Mouse (Mus musculus) neural tube, embryonic 13.5 days (tissue): ENCODE measurements at regions not wholly inside any gene's neighbourhood (a gene's known extent, or its start where the extent isn't known, plus 50 kb on each side); places are given as distances from the start of the nearest gene placed in this dataset.

Source experiments
- ATAC-seq: fragments of 200-750 bp; cut with Nextera tagmentation; 2 replicates; pipeline ENCODE4 v1.8.0; 2017; ENCODE audit warnings: low read depth, mild to moderate bottlenecking, moderate TSS enrichment, moderate library complexity
- H3K27ac ChIP-seq: fragments of 300-500 bp; sonication (generic); replicated peaks from 2 replicates; pipeline ENCODE4 v1.5.1; 2015; ENCODE audit warnings: moderate library complexity, mild to moderate bottlenecking, inconsistent platforms
- H3K27me3 ChIP-seq: fragments of 300-500 bp; sonication (generic); 2 replicates; pipeline ENCODE4 v1.6.1; 2015; ENCODE audit warnings: mild to moderate bottlenecking, inconsistent platforms
- H3K36me3 ChIP-seq: fragments of 300-500 bp; sonication (generic); 2 replicates; pipeline ENCODE4 v1.6.1; 2015; ENCODE audit warnings: mild to moderate bottlenecking, inconsistent platforms
- H3K4me1 ChIP-seq: fragments of 300-500 bp; sonication (generic); replicated peaks from 2 replicates; pipeline ENCODE4 v1.6.1; 2015; ENCODE audit warnings: inconsistent platforms
- H3K4me2 ChIP-seq: fragments of 300-500 bp; sonication (generic); 2 replicates; pipeline ENCODE4 v1.6.1; 2015; ENCODE audit warnings: inconsistent platforms, mild to moderate bottlenecking, moderate library complexity
- H3K4me3 ChIP-seq: fragments of 300-500 bp; sonication (generic); 2 replicates; pipeline ENCODE4 v1.5.1; 2015; ENCODE audit warnings: mild to moderate bottlenecking, inconsistent platforms
- H3K9ac ChIP-seq: fragments of 300-500 bp; sonication (generic); 2 replicates; pipeline ENCODE4 v1.6.1; 2015; ENCODE audit warnings: moderate library complexity, mild to moderate bottlenecking, inconsistent platforms
- H3K9me3 ChIP-seq: fragments of 300-500 bp; sonication (generic); 2 replicates; pipeline ENCODE4 v1.6.1; 2016; ENCODE audit warnings: inconsistent platforms
- WGBS: fragments of 180-500 bp; shearing (Covaris S2); methylation state at CpG from one replicate; pipeline ENCODE4 v1.1.7; 2015; 5-methylcytosine and 5-hydroxymethylcytosine counted together

DNA sequence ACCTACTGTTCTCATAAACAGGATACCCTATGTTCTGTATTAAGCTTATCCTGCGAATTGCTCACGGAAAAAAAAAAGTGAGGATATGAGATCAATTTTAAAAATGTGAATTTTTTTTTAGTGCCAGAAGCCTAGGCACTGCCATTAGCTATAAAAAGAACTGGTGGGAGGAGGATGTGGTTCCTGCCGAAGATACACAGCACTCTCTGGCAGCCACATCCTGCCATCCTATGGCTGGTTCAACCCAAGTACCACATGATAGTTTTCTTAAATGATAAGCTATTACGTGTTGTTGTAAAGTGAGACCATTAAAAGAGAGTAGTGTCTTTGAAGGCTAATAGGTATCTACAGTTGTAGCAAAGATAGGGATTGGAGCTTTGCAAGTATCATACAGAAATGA is 58.2 kb upstream of the Ppp3ca start:
- Histone ChIP-seq H3K9ac (no peak overlapping the region), H3K9me3 (no peaks in the 10 kb centered on the region), H3K27ac (no peak overlapping the region), H3K4me1 (peaks cover 14% of the 10 kb centered on the region), H3K4me2 (no peak overlapping the region), H3K27me3 (no peaks in the 10 kb centered on the region), H3K36me3 (no peaks in the 10 kb centered on the region), H3K4me3 (no peak overlapping the region)
- 90% methylated on average over 4 of the region's 4 CpGs for WGBS
- no peak for ATAC-seq

DNA sequence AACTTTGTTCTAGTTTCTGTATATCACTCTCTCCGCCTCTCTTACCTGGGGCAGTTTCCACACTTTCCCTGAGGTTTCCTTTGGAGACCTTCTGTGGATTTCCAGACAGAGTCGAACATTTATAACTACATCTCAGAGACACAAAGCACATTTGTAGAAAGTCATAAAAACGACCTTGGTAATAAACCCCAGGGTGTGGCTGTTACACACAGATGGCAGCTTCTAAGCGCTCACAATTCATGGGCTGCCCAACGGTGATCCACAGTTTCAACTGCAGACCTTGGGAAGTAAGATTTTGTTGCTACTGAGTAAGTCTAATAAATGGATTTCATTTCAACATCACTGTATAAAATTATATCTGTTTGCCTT is 59.4 kb upstream of the Ppp3ca start:
- peaks cover 14% of the 10 kb centered on the region for H3K4me1 ChIP-seq
- H3K27me3 ChIP-seq, result no peaks in the 10 kb centered on the region
- 32% methylated on average over 5 of the region's 5 CpGs for WGBS
- H3K27ac ChIP-seq, result peak overlapping the region; percentile 38; the same call in 1 of the 2 replicates
- H3K36me3 ChIP-seq, result no peaks in the 10 kb centered on the region
- no peak overlapping the region for H3K4me3 ChIP-seq
- no peak for ATAC-seq
- no peak overlapping the region for H3K4me2 ChIP-seq
- H3K9ac ChIP-seq, result no peak overlapping the region
- no peaks in the 10 kb centered on the region for H3K9me3 ChIP-seq

DNA sequence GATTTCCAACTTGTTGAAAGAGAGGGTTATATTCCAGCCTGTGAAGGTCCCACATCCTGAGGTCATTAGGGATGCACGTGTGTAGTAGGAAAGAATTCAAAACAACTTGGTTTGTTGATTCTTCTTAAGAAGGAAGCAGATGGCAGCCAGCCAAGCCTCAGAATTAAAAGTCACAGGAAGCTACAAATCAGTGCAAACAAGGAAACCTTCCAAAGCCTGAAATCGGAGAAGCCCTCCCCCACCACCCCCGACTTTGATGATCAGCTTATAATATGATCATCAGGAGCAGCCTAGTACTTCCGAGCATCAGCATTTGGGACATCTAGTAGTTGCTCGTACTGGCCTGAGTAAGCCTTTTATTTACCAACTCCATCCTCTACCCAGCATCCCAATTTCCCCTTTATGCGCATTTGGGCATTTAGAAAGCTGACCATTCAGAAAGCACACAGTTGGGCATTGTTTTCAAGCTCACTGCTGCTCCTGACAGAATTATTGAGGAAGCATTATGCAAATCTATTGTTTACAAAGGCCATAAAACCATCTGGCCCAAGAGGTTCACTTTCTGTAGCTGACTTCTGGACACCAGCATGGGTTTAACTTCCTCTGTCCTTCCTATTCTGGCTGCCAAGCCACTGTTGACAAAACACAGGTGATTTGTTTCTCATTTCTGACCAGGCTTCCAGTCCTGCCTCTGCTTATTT is 59.9 kb upstream of the Ppp3ca start:
- H3K4me3 ChIP-seq, result no peak overlapping the region
- peak overlapping the region; percentile 38 for H3K27ac ChIP-seq
- no peaks in the 10 kb centered on the region for H3K27me3 ChIP-seq
- peak; percentile 40; the same call in 1 of the 2 replicates for ATAC-seq
- H3K4me1 ChIP-seq, result peaks cover 14% of the 10 kb centered on the region
- 14% methylated on average over 6 of the region's 6 CpGs for WGBS
- peak overlapping the region; percentile 17; the same call in 1 of the 2 replicates for H3K4me2 ChIP-seq
- H3K9ac ChIP-seq, result no peak overlapping the region
- no peaks in the 10 kb centered on the region for H3K36me3 ChIP-seq
- H3K9me3 ChIP-seq, result no peaks in the 10 kb centered on the region

DNA sequence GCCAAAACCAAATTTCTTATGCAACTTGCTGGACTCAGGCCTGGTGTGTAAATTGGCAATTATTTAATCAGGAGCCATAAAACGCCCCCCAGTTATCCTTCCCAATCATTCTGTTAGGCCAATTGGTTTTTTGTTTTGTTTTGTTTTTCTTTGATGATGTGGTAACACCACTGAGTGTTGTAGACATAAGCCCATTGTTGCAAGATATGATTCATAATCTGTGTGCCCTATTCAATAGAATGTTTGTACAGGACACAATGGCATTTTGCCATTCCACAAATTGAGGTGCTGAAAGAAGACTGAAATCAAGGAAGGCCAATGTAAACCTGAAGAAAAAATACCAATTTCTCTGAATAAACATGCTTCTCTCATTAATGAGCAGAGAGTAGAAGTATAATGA is 68.2 kb upstream of the Ppp3ca start:
- no peak overlapping the region for H3K27ac ChIP-seq
- H3K9me3 ChIP-seq, result no peaks in the 10 kb centered on the region
- no peak overlapping the region for H3K9ac ChIP-seq
- 78% methylated on average over 1 of the region's 1 CpGs for WGBS
- no peak overlapping the region for H3K4me3 ChIP-seq
- no peak for ATAC-seq
- no peaks in the 10 kb centered on the region for H3K27me3 ChIP-seq
- H3K4me2 ChIP-seq, result no peak overlapping the region
- no peaks in the 10 kb centered on the region for H3K36me3 ChIP-seq
- H3K4me1 ChIP-seq, result no peaks in the 10 kb centered on the region

GRCm38 (mm10) chr3:136583937-136584336 is 86.0 kb upstream of the Ppp3ca start:
- Histone ChIP-seq H3K4me3 (no peak overlapping the region), H3K9ac (no peak overlapping the region), H3K4me1 (no peaks in the 10 kb centered on the region), H3K27me3 (no peaks in the 10 kb centered on the region), H3K27ac (no peak overlapping the region), H3K36me3 (no peaks in the 10 kb centered on the region), H3K4me2 (no peak overlapping the region), H3K9me3 (no peaks in the 10 kb centered on the region)
- 88% methylated on average over 1 of the region's 1 CpGs for WGBS
- no peak for ATAC-seq

DNA sequence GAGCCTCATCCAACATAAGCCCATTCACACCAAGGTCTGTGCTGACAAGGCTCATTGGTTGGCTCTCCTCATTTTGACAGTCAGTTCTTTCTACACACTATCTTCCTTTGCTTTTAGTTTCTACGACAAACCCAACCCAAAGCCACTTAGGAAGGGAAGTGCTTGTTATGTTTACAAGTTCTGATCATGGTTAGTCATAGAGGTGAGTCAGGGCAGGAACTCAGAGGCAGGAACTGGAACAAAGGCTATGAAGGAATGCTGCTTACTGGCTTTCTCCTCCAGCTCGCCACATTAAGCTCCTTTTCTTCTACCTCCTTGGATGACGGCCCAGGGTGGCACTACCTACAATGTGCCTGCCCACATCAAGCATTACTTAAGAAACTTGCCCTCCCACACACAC is 91.9 kb upstream of the Ppp3ca start:
- H3K4me3 ChIP-seq, result no peak overlapping the region
- WGBS, result 79% methylated on average over 3 of the region's 3 CpGs

GRCm38 (mm10) chr3:136570517-136570916 is 99.4 kb upstream of the Ppp3ca start:
- H3K4me2 ChIP-seq, result no peak overlapping the region
- 74% methylated on average over 1 of the region's 1 CpGs for WGBS
- no peaks in the 10 kb centered on the region for H3K27me3 ChIP-seq
- H3K27ac ChIP-seq, result no peak overlapping the region
- no peaks in the 10 kb centered on the region for H3K9me3 ChIP-seq
- H3K9ac ChIP-seq, result no peak overlapping the region
- H3K4me1 ChIP-seq, result no peaks in the 10 kb centered on the region
- H3K4me3 ChIP-seq, result no peak overlapping the region
- H3K36me3 ChIP-seq, result no peaks in the 10 kb centered on the region
- ATAC-seq, result no peak

More for the DNA sequence above, 91.9 kb upstream of the Ppp3ca start:
- no peaks in the 10 kb centered on the region for H3K4me1 ChIP-seq
- H3K36me3 ChIP-seq, result no peaks in the 10 kb centered on the region
- H3K9ac ChIP-seq, result no peak overlapping the region
- no peak overlapping the region for H3K27ac ChIP-seq
- ATAC-seq, result no peak
- H3K27me3 ChIP-seq, result no peaks in the 10 kb centered on the region
- H3K9me3 ChIP-seq, result no peaks in the 10 kb centered on the region
- no peak overlapping the region for H3K4me2 ChIP-seq

DNA sequence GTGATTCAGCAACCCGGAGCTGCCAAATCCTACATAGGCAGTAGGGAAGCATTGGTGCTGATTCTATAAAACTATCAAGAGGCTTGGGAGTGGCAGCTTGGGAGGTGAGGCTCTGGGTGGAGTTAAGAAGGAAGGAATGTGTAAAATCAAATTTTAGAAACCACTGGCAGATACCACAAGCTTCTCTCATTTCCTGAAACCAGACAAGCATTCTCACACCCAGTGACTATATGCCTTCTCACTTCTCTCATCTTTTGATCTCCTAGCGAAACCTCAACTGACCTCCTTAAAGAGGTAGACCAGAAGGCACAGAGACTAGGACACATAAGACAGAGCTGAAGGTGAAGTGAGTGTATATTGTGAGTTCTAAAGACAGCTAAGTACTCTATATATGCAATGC is 113.4 kb upstream of the Ppp3ca start:
- Histone ChIP-seq H3K4me3 (no peak overlapping the region), H3K27ac (no peak overlapping the region), H3K36me3 (no peaks in the 10 kb centered on the region), H3K9ac (no peak overlapping the region), H3K27me3 (no peaks in the 10 kb centered on the region), H3K9me3 (no peaks in the 10 kb centered on the region), H3K4me1 (no peaks in the 10 kb centered on the region), H3K4me2 (no peak overlapping the region)
- no peak for ATAC-seq
- WGBS, result 92% methylated on average over 2 of the region's 2 CpGs

- H3K4me3 ChIP-seq, result no peak overlapping the region
- no peak overlapping the region for H3K9ac ChIP-seq
- no peak overlapping the region for H3K4me2 ChIP-seq
- no peaks in the 10 kb centered on the region for H3K27me3 ChIP-seq
- no peaks in the 10 kb centered on the region for H3K4me1 ChIP-seq
- no peak overlapping the region for H3K27ac ChIP-seq
- H3K9me3 ChIP-seq, result no peaks in the 10 kb centered on the region
- WGBS, result 82% methylated on average over 1 of the region's 1 CpGs
- no peak for ATAC-seq
- H3K36me3 ChIP-seq, result no peaks in the 10 kb centered on the region
Measured at GRCm38 (mm10) chr3:136549471-136549870, 120.5 kb upstream of the Ppp3ca start.

- WGBS, result 84% methylated on average over 1 of the region's 1 CpGs
- Histone ChIP-seq H3K4me1 (no peaks in the 10 kb centered on the region), H3K27ac (no peak overlapping the region), H3K4me3 (no peak overlapping the region), H3K4me2 (no peak overlapping the region), H3K9ac (no peak overlapping the region), H3K36me3 (no peaks in the 10 kb centered on the region), H3K9me3 (no peaks in the 10 kb centered on the region), H3K27me3 (no peaks in the 10 kb centered on the region)
- ATAC-seq, result no peak
Measured at GRCm38 (mm10) chr3:136531604-136532003, 138.3 kb upstream of the Ppp3ca start.

- no peak overlapping the region for H3K4me3 ChIP-seq
- WGBS, result 89% methylated on average over 2 of the region's 2 CpGs
Measured at GRCm38 (mm10) chr3:136508575-136508974, 161.3 kb upstream of the Ppp3ca start.

GRCm38 (mm10) chr3:136507070-136507469 is 162.9 kb upstream of the Ppp3ca start:
- WGBS, result 58% methylated on average over 7 of the region's 7 CpGs
- Histone ChIP-seq H3K4me3 (no peak overlapping the region), H3K36me3 (no peaks in the 10 kb centered on the region), H3K4me2 (no peak overlapping the region), H3K4me1 (no peaks in the 10 kb centered on the region), H3K9ac (no peak overlapping the region), H3K9me3 (no peaks in the 10 kb centered on the region), H3K27ac (no peak overlapping the region), H3K27me3 (no peaks in the 10 kb centered on the region)
- no peak for ATAC-seq

More at GRCm38 (mm10) chr3:136508575-136508974, 161.3 kb upstream of the Ppp3ca start:
- Histone ChIP-seq H3K4me1 (no peaks in the 10 kb centered on the region), H3K36me3 (no peaks in the 10 kb centered on the region), H3K9ac (no peak overlapping the region), H3K4me2 (no peak overlapping the region), H3K27ac (no peak overlapping the region), H3K27me3 (no peaks in the 10 kb centered on the region), H3K9me3 (no peaks in the 10 kb centered on the region)
- no peak for ATAC-seq

DNA sequence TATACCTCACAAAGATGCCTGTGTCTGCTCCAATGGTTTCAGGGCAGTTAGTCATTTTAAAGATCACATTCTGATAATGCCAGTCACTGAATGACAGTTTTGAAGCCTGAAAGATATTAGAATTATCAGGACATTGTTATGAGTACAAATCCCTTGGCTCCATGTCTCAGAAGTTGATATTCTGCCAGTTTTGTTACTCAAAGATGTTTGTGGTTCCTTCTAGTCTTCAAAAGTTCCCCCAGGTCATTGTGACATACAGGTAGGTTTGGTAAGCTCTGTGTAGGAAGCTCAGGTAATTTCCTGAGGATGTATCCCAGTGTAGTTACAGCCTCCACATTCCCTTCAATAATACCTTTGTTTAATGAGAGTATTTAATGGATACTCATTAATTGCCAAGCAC is 169.0 kb upstream of the Bank1 start:
- Histone ChIP-seq H3K4me1 (no peaks in the 10 kb centered on the region), H3K4me2 (no peak overlapping the region), H3K9ac (no peak overlapping the region), H3K27me3 (no peaks in the 10 kb centered on the region), H3K36me3 (no peaks in the 10 kb centered on the region), H3K27ac (no peak overlapping the region), H3K4me3 (no peak overlapping the region), H3K9me3 (no peaks in the 10 kb centered on the region)
- no peak for ATAC-seq
